Mouse (Mus musculus): ENCODE results near the gene Tmem196. TPM values are rescaled to one million over a fixed set of nuclear protein-coding genes. Genes with fewer than 3 reads are reported as not detected.

The Tmem196 gene
- polyA plus RNA-seq (2012; ENCODE audit: insufficient read depth, insufficient read length, missing spikeins), result not detected in 2 replicates

DNA sequence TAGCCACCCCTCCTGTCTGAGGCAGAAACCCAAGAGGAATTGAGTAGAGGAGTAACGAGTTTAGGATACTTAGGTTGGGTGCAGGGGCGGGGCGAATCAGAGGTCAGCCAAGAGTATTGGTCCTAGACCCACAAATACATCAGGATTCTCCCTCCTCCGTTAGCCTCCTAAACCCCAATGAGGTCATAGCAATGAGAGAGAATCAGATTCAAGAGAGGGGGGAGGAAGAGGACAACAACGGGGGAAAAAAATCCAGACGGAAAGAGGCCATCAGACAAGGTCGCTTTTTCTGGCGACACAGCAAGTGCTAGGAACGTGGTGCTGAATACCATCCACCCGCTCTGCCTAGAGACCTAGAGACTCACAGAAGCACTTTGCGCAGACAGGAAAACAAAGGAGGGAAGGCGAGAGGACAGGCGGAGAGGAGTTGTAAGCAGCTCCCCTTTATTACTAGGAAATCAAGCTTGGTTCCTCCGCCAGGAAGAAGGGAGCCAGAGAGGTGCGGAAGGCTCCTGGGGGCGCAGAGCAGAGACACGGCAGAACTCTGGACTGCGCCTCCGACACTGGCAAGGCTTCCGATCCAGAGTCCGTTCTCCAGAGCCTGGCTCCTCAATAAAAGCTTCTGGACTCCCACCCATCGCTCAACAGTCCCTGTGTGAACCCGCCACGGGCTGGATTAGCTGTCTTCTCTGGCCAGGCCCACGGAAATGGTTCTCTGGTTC, at the start of gene Tmem196:
Gene Tmem196 (plus strand): TSS at position 234 of the 722 bp plus-strand sequence.
- H3K27ac ChIP-seq (ENCODE audit: insufficient read depth, low read depth, low read length), result no peak within 1 kb of the TSS
- no peak for TF ChIP-seq CTCF (IDR thresholded peaks at IDR 0.05; ENCODE audit: low read depth, low read length)
- peak within 1 kb of the TSS; percentile 14; the same call in 1 of the 2 replicates for H3K4me3 ChIP-seq (ENCODE audit: insufficient read depth, low read length)
- H3K4me1 ChIP-seq (ENCODE audit: control insufficient read depth, insufficient read depth, low read length), result no peaks in the 10 kb centered on the region

- no peak for TF ChIP-seq POLR2A (IDR thresholded peaks at IDR 0.05; ENCODE audit: borderline replicate concordance, low read depth, low read length)
- no peak for TF ChIP-seq CTCF (IDR thresholded peaks at IDR 0.05; ENCODE audit: low read depth, low read length)
- Histone ChIP-seq H3K4me3 (ENCODE audit: insufficient read depth, low read length) (no peak overlapping the region), H3K4me1 (ENCODE audit: control insufficient read depth, insufficient read depth, low read length) (no peaks in the 10 kb centered on the region), H3K27ac (ENCODE audit: insufficient read depth, low read depth, low read length) (no peak overlapping the region)
Measured at GRCm38 (mm10) chr12:119946311-119946692, 680 bp downstream of the Tmem196 start.

DNA sequence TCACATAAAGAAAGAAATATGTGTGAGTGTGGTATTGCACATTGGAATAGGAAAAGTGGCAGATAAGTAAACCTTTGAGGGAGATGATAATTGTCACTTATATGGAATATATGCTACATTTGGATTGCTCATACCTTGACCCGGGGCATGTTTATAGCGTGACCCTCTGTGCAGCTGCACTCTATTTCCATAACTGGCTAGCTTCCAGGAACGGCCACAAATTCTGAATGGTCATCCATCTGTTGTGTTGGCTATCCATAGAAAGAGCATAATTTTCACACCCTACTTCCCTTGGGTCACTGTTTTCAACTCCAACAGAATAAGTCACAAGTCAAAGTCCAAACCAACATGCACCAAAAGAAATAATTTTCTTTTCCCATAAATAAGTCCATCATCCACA, 11.4 kb downstream of the Tmem196 start:
- Histone ChIP-seq H3K4me1 (ENCODE audit: control insufficient read depth, insufficient read depth, low read length) (no peaks in the 10 kb centered on the region), H3K4me3 (ENCODE audit: insufficient read depth, low read length) (no peak overlapping the region), H3K27ac (ENCODE audit: insufficient read depth, low read depth, low read length) (no peak overlapping the region)
- TF ChIP-seq POLR2A (IDR thresholded peaks at IDR 0.05; ENCODE audit: borderline replicate concordance, low read depth, low read length), result no peak
- no peak for TF ChIP-seq CTCF (IDR thresholded peaks at IDR 0.05; ENCODE audit: low read depth, low read length)

GRCm38 (mm10) chr12:119960730-119961129, 15.1 kb downstream of the Tmem196 start:
- no peaks in the 10 kb centered on the region for H3K4me1 ChIP-seq (ENCODE audit: control insufficient read depth, insufficient read depth, low read length)
- no peak overlapping the region for H3K27ac ChIP-seq (ENCODE audit: insufficient read depth, low read depth, low read length)
- H3K4me3 ChIP-seq (ENCODE audit: insufficient read depth, low read length), result no peak overlapping the region
- no peak for TF ChIP-seq CTCF (IDR thresholded peaks at IDR 0.05; ENCODE audit: low read depth, low read length)
- no peak for TF ChIP-seq POLR2A (IDR thresholded peaks at IDR 0.05; ENCODE audit: borderline replicate concordance, low read depth, low read length)

GRCm38 (mm10) chr12:119965373-119965772, 19.8 kb downstream of the Tmem196 start:
- Histone ChIP-seq H3K4me3 (ENCODE audit: insufficient read depth, low read length) (no peak overlapping the region), H3K4me1 (ENCODE audit: control insufficient read depth, insufficient read depth, low read length) (peaks cover 3% of the 10 kb centered on the region; the same call in 1 of the 2 replicates), H3K27ac (ENCODE audit: insufficient read depth, low read depth, low read length) (no peak overlapping the region)
- TF ChIP-seq POLR2A (IDR thresholded peaks at IDR 0.05; ENCODE audit: borderline replicate concordance, low read depth, low read length), result no peak

GRCm38 (mm10) chr12:119970068-119970467, 24.4 kb downstream of the Tmem196 start:
- no peak overlapping the region for H3K4me3 ChIP-seq (ENCODE audit: insufficient read depth, low read length)
- no peak overlapping the region for H3K27ac ChIP-seq (ENCODE audit: insufficient read depth, low read depth, low read length)
- TF ChIP-seq POLR2A (IDR thresholded peaks at IDR 0.05; ENCODE audit: borderline replicate concordance, low read depth, low read length) (no peak), CTCF (IDR thresholded peaks at IDR 0.05; ENCODE audit: low read depth, low read length) (no peak)
- H3K4me1 ChIP-seq (ENCODE audit: control insufficient read depth, insufficient read depth, low read length), result peaks cover 3% of the 10 kb centered on the region; the same call in 1 of the 2 replicates

GRCm38 (mm10) chr12:119981731-119982130, 36.1 kb downstream of the Tmem196 start:
- H3K4me3 ChIP-seq (ENCODE audit: insufficient read depth, low read length), result no peak overlapping the region
- TF ChIP-seq POLR2A (IDR thresholded peaks at IDR 0.05; ENCODE audit: borderline replicate concordance, low read depth, low read length) (no peak), CTCF (IDR thresholded peaks at IDR 0.05; ENCODE audit: low read depth, low read length) (no peak)
- no peaks in the 10 kb centered on the region for H3K4me1 ChIP-seq (ENCODE audit: control insufficient read depth, insufficient read depth, low read length)
- H3K27ac ChIP-seq (ENCODE audit: insufficient read depth, low read depth, low read length), result no peak overlapping the region

DNA sequence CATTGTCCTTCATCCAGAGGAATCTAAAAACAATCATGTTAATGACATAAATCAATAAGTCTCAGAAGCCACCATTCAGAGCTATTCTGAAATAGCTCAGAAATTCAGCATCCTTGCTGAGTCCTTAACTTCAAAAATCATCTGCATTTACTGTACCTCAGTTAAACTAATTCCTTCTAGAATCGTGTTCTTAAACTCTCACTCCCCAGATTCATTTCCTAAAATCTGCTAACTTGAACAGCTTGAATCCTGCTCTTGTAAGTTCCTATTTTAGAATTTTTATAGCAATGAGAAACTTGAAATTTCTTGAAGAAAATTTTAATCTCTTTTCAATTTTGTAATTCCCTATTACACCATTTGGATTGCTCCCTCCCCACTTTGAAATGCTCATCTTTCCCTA, 52.6 kb downstream of the Tmem196 start:
- H3K4me3 ChIP-seq (ENCODE audit: insufficient read depth, low read length), result no peak overlapping the region
- H3K4me1 ChIP-seq (ENCODE audit: control insufficient read depth, insufficient read depth, low read length), result no peaks in the 10 kb centered on the region
- H3K27ac ChIP-seq (ENCODE audit: insufficient read depth, low read depth, low read length), result no peak overlapping the region
- TF ChIP-seq POLR2A (IDR thresholded peaks at IDR 0.05; ENCODE audit: borderline replicate concordance, low read depth, low read length), result no peak
- no peak for TF ChIP-seq CTCF (IDR thresholded peaks at IDR 0.05; ENCODE audit: low read depth, low read length)

GRCm38 (mm10) chr12:120004280-120004679, 58.7 kb downstream of the Tmem196 start:
- Histone ChIP-seq H3K4me3 (ENCODE audit: insufficient read depth, low read length) (no peak overlapping the region), H3K4me1 (ENCODE audit: control insufficient read depth, insufficient read depth, low read length) (no peaks in the 10 kb centered on the region), H3K27ac (ENCODE audit: insufficient read depth, low read depth, low read length) (no peak overlapping the region)
- TF ChIP-seq POLR2A (IDR thresholded peaks at IDR 0.05; ENCODE audit: borderline replicate concordance, low read depth, low read length), result no peak
- no peak for TF ChIP-seq CTCF (IDR thresholded peaks at IDR 0.05; ENCODE audit: low read depth, low read length)

DNA sequence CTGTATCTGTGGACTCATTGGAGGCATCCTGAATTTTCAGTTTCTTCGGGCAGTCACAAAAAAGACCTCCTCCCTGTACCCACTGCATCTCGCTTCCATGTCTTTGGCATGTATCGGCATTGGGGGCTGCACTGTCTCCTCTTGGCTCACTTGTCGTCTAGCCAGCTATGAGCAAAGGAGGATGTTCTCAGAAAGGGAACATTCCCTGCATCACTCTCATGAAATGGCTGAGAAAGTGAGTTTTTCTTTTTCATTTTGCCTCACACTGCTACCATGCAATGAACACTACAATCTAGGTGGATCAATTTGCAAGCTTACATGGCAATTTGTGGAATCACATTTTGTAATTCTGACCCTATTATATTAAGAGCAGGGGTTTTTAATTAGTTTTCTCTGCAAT, 69.1 kb downstream of the Tmem196 start:
- TF ChIP-seq POLR2A (IDR thresholded peaks at IDR 0.05; ENCODE audit: borderline replicate concordance, low read depth, low read length) (no peak), CTCF (IDR thresholded peaks at IDR 0.05; ENCODE audit: low read depth, low read length) (no peak)
- no peak overlapping the region for H3K27ac ChIP-seq (ENCODE audit: insufficient read depth, low read depth, low read length)
- H3K4me1 ChIP-seq (ENCODE audit: control insufficient read depth, insufficient read depth, low read length), result no peaks in the 10 kb centered on the region
- H3K4me3 ChIP-seq (ENCODE audit: insufficient read depth, low read length), result no peak overlapping the region
